Mouse (Mus musculus) bone marrow macrophage, adult 2 months (primary cell): ENCODE measurements around the gene Dip2c.

ENCODE experiments used
- CTCF ChIP-seq: IDR thresholded peaks from 2 replicates; pipeline ENCODE4 v1.5.1; 2012; ENCODE audit warnings: low read depth, mild to moderate bottlenecking, low read length, moderate library complexity
- POLR2A ChIP-seq: IDR thresholded peaks from 2 replicates; pipeline ENCODE4 v1.6.1; 2012; ENCODE audit warnings: mild to moderate bottlenecking, low read depth, low read length, borderline replicate concordance

DNA sequence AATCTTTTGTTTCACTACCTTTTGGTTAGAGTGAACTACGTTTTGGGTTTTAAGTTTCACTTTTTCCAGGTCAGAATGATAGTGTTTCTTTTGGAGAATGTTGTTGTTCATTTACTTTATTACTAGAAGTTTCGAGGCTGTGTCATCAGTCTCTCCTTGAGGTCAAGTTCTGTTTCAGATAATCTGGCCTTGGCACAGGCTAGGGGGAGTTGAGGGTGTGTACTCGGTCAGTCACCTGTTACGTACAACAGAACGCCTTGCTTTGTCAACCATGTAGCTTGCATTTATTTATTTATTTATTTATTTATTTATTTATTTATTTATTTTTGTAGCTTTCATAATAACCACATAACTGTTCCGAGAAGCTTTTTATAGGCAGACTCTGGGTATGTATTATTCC is 20.0 kb downstream of the Dip2c start:
- TF ChIP-seq CTCF (no peak), POLR2A (no peak)
